Mouse (Mus musculus) R1 (cell line): ENCODE results near the gene Stat5a.
A peak's percentile ranks its signal among the peaks of the same experiment; 100 is the strongest.

Source experiments
- DNase-seq: peaks from one replicate; pipeline ENCODE4 v3.0.0-alpha.2; 2018; ENCODE audit warnings: low read depth, low spot score

Stat5a gene

DNA sequence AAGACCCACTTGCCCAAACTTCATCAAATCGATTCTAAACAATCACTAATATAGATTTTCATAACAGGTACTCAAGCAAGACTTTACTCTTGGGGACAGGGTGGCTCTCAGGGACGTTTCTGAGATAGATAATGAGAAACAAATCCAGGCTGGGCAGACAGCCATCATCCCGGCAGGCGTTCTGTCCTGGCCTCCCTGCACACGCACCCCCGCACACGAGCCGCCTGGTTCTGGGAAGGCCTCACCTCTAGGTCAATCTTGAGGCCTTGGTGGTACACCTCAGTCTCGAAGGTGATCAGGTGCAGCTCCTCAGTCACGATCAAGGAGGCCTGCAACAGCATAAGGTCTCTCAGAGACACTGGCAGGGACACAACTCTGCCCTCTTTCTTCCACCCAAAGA lies 36.9 kb downstream of the Stat5a start:
- no peak for DNase-seq

DNA sequence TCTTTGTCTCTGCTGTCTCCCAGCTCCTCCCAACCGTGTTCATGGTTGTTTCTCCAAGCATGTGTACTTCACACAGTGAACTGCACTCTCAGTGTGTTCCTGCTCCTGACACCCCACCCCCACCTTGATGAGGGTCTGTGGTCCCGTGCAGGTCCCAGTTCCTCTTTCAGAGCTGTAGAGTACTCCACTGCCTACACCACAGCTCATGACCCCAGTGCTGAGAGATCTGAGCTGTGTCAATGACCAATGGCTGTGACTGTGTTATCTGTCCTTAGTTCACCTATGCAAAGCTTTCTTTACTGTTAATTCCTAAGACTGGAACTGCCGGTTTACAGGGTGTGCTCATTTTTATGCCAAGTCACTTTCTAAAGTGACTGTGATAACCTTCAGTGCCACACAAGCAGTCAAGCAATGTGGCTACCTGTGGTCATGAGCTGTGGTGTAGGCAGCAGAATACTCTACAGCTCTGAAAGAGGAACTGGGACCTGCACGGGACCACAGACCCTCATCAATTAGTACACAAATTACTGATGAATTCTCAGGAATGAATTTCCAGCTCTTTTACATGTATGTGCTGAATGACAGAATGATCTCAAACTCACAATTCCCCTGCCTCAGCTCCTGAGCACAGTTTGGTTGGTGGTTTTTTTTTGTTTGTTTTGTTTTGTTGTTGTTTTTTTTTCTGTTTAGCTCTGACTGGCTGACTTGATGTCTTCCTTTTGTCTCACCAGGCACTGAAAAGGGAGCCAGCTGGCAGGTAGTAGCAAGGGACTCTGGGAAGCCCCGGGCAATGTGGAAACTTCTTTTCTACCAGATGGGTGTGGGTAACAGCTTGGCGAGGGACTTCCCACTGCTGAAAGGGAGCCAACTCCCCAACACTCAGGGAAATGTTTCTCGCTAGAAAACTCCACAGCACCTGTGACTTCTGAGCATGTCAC lies 38.4 kb downstream of the Stat5a start:
- no peak for DNase-seq

DNA sequence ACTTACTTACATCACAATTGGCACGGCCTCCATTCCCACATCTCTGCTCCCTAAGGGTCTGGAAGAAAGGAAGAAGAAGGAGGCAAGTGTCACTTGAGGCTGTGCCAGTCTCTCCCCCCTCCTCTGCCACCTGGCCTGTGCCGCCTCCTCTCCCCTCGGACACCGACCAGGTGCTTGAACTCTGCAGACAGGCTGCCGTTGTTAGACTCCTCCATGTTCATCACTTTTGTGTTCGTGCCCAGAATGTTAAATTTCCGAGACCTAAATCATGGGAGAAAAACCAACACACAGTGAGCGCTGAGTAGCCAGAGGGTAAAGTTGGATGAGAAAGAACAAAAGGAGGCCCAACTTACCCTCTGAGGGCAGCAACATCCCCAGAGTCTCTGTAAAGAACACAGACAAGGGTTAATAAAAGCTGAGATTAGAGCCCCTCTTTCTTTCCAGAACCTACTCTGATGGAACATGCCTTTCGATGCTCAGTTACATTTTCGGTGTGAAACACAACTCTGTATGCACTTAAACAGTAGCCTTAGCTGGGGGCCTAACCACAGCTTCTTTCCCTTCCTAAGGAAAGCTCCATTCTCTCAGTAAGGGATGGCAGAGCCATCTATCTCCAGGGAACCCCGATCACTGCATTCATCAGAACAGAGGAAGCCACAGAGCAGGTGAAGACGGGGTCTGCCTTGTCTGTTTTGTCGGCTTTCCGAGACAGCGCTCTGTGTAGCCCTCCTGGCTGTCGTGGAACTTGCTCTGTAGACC lies 39.5 kb downstream of the Stat5a start:
- DNase-seq = no peak

DNA sequence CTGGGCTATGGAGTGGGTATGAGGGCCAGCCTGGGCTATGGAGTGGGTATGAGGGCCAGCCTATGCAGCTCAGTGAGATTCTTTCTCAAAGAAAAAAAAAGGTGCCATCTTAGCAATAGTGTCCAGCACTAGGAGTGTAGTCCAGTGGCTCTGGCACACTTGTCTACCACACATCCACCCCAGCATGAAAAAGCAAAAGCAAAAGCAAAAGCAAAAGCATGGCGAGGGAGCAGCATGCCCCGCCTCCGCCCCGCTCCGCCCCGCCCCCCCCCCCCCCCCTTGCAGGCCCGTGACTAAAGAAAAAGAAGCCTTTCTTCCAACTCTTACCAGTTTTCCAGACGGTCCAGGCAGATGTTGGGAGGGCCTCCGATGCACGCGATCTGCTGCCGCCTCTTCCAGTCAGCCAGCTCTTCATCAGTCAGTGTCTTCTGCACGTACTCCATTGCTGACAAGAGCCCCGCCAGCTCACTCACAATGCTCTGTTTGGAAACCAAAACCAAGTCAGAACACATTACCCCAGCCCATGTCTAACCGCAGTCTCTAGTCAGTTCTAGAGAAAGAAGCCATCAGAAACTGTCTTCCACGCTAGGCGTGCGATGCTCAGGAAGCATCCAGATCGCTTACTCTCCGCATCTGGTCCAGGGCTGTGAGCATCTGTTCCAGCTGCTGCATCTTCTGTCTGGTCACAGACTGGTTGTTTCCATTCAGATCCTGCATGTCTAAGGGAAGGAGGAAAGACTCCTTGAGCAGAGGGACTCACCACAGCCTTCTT lies 45.6 kb downstream of the Stat5a start:
- no peak for DNase-seq

DNA sequence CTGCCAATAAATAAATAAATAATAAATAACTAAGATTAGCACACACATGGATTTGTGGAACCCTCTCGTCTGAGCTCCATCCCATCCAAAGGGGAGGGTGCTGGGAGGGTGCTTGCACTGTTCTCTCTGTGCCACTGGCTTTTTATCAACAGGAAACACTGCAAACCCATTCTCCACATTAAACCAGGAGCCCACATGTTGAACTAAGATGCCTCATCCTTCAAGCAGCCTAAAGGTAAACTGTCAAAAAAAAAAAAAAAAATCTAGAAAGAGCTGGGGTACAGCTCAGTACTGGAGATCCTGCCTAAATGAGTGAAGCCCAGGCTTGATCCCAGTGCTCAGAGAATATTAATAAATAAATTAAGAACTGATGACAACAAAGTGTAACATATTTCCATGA lies 46.8 kb downstream of the Stat5a start:
- no peak for DNase-seq

DNA sequence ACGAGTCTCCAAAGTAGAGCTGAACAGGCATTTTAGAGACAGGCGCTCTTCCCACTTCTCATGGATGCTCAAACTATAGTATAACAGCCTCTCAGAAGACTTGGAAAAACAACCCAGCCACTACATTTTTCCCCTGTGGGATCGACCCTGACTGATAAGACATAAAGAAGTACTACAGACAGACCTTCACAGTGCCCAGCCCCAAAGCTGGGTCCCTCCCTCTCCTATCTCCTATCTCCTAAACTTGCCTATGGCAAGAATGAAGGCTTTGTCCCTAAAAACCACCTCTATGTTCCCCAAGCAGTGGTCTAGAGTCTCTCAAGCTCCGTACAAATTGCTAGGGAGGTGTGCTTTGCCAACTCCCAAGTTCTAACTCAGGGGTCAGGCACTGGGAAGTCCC lies 47.7 kb downstream of the Stat5a start:
- no peak for DNase-seq

DNA sequence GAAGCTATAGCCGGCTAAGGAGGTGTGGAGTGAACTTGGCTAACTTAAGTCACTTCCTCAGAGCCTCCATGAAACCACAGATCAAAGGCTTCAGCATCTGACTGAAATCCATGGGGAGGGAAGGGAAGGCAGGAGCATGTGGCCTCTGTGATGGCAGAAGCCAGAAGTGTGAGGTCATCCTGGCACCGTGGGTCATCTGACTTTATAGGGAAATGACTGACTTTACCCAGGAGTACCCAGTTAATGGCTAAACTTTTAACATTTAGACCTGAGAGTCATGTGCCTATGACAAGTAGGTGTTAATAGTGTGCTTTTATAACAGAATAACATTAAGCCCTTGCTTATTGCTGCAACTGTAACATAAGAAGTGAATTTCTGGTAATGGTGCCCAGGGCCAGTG lies 49.0 kb downstream of the Stat5a start:
- DNase-seq = no peak

DNA sequence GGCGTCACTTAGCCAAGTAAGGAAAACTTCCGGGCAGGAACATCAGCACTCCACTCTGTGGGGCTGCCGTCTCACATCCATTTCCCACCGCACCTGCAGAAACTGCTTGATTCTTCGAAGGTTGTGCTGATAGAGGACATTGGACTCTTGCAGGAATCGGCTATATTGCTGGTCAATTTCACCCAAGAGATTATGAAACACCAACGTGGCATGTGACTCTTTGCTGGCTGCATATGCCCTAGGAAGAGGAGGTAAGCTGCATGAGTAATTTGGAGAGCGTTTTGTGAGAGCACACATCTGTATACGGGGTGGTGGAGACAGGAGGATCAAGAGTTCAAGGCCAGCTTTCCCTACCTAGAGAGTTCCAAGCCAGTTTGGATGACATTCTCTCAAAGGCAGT lies 49.4 kb downstream of the Stat5a start:
- no peak for DNase-seq

DNA sequence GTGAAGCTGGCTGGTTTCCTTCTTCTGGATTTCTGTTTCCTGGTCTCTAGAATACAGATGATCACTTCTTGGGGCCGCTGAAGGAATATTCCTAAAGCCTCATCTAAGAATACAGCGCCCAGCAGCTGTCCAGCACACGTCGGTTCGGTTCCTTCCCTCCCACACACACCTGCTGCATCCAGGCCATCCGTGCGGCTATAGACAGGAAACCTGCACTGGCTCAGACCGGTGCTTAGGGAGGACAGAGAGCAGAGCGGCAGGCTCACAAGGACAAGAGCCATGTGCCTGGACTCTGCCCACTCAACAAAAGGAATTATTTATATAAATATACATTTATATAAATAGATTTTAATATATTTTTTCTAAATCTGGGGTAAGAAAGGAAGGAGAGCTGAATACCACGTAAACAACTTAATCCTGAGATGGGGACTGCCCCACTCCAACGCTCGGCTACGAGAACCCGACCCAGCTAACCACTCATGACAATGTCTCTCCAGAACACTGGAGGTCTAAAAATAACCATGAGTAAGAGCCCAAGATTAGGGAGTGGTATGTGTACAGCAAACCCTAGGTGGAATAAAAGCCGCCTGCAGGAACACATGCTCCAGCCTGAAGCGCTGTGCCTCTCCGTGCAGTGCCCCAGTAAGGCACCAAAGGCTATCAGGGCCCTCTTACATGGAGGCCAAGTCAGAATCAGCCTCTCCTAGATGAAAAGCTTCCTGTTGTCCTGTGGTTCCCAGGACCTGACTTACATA lies 53.4 kb downstream of the Stat5a start:
- DNase-seq = no peak

DNA sequence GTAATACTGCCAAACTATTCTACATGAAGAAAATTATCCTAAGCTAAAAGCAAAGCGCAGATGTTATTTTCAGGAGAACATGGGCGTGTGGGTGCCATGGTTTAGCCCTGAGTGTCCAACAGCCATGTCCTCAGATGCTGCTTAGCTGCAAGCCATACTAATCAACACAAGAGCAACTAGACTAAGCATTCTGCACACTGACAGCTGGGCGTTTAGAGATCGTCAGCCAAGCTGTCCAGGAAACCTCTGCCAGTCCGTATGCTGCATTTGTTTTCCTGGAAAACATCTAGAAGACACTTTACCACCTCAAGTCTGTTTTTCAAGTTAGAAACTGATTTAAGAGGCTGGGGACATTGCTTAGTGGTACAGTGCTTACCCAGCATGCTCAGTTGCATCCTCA lies 55.3 kb downstream of the Stat5a start:
- DNase-seq = no peak

DNA sequence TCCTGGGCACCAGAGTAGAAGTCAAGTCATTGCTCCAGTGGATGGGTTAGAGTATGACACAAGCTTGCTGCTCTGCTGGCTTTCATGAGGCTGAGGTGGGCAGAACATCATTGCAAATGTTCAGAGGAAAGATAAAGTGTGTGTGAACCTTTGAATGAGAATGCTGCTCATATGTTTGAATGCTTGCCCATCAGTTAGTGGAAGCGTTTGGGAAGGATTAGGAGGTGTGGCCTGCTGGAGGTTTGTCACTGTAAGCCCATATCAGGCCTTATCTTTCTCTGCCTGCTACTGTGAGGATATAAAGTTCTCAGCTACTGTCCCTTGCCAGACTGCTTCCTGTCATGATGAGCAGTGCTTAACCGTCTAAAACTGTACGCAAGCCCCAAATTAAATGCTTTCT lies 55.9 kb downstream of the Stat5a start:
- DNase-seq = no peak

DNA sequence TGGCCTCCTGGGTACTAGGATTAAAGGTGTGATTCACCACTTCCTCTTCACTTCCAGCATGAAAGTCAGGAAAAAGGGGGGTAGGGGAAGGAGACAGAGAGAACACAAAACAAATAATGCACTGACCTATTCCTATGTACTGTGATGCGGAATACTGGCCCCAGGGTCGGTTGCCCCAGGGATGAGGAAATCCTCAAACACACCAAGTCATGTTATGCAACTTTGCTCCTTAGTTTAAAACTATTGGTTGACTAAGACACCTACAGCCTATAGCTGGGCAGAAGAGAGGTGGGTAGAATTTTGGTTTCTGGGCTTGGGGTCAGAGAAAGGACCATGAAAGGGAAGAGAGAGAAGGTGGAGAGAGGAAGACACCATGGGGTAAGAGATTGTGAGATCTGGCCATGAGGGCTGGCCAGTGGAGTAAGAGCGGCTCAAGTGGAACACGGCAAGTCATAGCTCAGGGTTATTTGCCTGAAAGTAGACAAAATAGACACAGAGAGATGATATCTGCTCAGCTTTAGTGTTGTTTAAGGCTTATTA lies 57.4 kb downstream of the Stat5a start:
- no peak for DNase-seq

DNA sequence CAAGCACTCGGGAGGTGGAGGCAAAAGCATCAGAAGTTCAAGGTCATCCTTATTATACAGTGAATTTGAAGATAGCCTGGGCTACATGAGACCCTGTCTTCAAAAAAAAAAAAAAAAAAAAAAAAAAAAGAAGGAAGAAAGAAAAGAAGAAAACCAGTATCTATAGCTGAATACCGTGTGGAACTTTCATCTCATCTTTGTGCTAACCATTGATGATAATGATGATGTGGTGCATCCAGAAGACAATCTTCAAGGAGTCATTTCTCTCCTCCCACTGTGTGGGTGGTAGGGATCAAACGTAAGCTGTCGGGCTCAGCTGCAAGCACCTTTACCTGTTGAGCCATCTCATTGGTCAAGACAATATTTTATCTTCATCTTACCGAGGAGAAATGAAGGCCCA lies 58.9 kb downstream of the Stat5a start:
- DNase-seq = no peak

DNA sequence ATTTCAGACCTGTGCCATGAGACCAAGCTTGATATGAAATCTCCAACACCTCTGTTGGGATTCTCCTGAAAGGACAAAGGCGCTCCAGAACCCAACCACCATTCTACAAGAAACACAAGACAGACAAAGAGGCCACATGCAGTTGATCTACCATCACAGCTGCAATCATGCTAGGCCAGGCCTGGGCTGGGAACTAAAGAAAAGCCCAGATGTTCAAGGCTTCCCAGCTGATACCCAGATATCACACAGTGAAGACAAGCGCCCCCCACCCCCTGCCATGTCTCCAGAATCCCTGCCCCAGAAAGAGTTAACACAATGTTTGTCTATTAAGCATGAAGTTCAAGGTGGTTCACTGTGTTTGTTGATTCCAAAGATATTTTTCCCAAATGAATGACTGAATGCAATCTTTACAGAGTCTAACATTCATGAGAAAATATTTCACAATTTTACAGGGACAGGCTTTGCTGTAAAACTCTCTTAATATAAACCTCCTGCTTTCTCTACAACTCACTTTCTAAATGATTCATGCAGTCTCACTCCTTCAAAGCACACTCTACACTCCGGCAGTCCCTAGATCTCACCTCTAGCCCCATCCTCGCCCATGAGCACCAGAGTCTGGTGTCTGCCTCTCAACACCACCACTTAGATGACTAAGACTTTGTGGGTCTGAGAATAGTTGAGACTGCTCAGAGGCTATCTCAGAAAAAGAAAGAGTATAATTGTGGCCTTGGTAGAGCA lies 61.9 kb downstream of the Stat5a start:
- no peak for DNase-seq

DNA sequence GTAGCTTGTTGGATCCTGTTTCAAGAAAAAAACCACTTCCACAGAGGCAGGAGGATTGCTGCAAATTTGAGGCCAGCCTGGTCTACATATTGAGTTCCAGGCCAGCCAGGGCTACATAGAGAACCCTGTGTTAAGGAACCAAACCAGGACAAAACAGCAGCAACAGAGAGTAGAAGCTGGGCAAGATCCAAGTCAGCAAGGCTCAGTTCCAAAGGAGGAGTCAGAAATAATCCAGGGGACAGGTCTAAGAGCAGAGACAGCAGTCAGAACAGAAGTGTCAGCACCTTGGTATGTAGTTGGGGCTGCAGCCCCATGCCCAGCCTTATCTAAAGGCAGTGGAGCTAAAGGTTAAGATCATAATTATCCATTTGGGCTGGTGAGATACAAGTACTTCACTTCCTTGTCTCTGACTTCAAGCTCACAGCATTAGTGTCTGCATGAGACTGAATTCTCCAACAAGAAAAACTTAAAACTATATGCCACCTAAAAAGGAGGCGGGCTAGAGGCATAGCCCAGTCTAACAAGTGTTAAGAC lies 65.3 kb downstream of the Stat5a start:
- no peak for DNase-seq

DNA sequence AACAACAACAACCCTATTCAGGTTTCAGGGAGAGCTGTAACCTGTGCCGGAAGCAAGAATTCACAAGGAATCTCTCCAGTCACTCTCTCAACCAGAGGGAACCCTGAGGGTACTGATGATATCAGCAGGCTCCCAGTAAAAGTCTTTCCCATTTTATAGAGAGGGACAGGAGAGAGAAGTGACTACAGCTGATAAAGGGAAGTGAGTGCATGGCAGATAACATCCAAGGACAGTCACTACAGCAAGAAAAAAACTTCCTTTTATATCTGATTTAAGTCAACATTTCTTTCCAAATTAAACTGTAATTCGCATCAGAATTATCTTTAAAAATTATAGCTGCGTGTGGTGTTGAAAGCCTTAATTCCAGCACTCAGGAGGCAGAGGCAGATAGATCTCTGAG lies 68.2 kb downstream of the Stat5a start:
- DNase-seq = no peak

DNA sequence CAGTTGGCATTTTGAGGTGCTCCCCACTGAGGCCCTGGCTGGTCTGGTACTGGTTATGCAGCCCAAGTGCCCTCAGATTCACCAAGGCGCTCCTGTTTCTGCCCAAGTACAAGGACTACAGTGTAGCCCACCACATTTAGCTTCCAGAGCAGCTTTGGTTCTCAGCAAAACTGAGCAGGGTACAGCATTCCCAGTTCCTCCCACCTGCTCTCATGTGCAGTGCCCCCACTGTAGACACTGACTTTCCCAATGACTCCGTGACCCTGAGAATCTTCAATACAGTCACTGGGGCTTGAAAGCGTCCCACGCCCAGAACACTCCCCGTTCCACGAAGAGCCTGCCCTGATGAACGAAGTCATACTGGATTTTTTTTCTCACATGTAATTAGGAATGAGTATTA lies 71.5 kb downstream of the Stat5a start:
- peak; percentile 21 for DNase-seq

DNA sequence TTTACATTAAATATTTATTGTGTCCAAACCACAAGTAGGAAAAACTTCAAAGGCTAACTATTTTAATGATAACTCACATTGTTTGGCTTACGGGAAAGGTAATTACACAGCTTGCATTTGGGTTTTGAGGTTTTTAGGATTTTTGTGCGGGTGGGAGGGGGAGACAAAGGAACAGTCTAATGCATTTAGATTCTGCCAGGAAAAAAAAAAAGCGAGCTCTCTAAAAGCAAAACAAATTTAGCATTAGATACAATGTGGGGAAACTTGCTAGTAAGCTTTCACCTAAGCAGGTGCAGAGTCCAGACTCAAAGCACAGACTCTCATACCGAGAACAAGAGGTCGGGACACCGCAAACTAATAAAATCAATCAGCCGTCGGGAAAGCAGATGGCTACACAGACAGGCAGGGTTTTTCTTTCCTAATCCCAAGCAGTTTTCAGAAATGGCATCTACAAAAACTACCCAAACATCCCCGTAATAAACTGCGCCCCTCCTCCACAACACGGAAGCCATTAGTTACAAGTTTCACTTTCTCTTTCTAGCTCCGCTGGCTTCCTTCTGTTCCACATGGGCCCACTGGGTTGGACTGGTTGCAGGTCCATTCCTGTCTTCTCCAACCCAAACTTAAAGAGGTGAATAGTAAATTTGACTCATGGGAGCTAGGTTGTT lies 72.2 kb downstream of the Stat5a start:
- DNase-seq = peak; percentile 26
